Mouse (Mus musculus): ENCODE results near the gene Zfp853.
A peak's percentile ranks its signal among the peaks of the same experiment; 100 is the strongest.

The Zfp853 gene

DNA sequence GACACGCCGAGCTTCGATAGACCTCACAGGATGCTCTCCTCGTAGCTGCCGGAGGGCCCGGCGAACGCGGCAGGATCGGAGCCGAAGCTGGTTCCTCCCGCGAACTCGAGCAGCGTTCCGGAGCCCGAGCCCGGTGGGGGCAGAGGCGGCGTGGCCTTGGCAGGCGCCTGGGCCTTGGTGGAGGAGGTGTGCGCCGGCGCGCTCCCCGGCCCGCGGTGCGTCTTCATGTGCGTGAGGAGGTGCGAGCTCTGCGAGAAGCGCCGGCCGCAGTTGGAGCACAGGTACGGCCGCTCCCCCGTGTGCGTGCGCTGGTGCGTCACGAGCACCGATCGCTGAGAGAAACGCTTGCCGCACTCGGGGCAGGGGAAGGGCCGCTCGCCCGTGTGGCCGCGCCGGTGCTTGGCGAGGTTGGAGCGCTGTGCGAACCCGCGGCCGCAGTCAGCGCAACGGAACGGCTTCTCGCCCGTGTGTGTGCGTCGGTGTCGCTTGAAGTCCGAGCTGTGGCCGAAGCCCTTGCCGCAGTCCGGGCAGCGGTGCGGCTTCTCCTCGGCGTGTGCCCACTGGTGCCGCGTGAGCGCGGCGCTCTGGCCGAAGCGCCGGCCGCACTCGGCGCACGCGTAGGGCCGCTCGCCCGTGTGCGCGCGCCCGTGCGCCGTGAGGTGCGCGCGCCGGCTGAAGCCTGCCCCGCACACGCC is 40.1 kb downstream of the Zfp853 start:
- DNase-seq (ENCODE audit: low read depth) = peak; percentile 46

DNA sequence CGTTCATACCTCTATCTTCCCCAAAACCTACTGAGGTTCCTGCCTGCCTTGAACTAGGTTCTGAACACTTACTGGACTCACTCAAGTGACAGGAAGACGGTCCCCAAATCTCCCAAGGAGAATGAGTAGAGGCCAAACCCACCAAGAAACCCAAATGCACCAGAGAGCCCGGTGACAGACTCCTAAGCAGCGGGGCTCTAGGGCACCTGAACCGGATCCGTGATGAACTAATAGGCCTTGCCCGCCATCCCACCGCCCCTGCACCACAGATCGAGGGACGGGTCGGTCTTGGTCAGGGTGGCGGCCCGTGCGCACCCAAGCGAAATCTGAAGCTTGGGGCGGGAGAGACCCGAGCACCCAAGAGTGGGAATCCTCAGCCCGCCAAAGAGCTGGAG is 40.6 kb downstream of the Zfp853 start:
- DNase-seq (ENCODE audit: low read depth) = no peak

DNA sequence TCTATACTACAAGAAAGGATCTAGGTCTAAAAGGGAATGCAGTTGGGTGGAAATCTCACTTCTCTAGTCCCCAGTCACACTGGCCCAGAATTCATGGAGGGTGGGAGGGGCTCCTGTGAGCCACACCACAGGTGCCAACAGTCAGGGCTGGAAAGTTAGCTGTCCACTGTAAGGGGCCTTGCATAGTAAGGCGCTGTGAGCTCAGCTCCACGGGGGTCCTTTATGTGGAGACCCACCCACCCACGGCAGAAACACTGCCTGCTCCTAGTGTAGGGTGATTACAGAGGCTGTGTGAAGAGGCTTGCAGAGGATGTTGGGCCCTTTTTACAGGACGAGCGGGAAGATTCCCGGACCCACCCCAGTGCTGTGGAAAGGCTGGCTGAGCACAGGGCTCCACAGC is 41.4 kb downstream of the Zfp853 start:
- DNase-seq (ENCODE audit: low read depth) = no peak

DNA sequence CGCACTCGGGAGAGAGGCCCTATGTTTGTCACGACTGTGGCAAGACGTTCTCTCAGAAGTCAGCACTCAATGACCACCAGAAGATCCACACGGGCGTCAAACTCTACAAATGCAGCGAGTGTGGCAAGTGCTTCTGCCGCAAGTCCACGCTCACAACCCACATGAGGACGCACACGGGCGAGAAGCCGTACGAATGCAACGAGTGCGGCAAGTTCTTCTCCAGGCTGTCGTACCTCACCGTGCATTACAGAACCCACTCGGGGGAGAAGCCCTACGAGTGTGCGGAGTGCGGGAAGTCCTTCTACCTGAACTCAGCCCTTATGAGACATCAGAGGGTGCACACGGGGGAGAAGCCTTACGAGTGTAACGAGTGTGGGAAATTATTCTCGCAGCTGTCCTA is 48.5 kb downstream of the Zfp853 start:
- no peak for DNase-seq (ENCODE audit: low read depth)
